Mouse (Mus musculus): Measurements from ENCODE around the gene Cldn24. TPM values are rescaled to one million over a fixed set of nuclear protein-coding genes. Genes with fewer than 3 reads are reported as not detected.

Gene Cldn24
- polyA plus RNA-seq, 1 experiment from 2014 or later: not detected

DNA sequence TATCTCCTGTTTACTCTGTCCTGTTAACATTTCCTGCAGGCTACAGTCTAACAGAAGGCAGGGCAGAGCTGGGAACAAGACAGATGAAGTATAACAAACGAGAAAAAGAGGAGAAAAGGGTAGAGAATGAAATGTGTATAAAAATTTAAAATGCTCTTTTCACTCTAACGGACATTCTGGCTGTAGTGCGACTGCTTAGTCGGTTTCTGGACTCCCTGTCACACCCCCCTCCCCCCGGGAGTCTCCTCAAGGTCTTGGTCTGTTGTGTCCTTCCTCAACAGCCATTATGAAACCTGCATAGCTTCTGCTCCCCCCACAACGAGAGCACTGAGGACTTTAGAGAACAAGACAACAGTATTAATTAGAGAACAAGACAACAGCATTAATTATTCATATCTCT, 10.7 kb downstream of the Cldn24 start:
- 83% methylated on average over 6 of the region's 6 CpGs for WGBS
- H3K9me3 ChIP-seq: no peaks in the 10 kb centered on the region

DNA sequence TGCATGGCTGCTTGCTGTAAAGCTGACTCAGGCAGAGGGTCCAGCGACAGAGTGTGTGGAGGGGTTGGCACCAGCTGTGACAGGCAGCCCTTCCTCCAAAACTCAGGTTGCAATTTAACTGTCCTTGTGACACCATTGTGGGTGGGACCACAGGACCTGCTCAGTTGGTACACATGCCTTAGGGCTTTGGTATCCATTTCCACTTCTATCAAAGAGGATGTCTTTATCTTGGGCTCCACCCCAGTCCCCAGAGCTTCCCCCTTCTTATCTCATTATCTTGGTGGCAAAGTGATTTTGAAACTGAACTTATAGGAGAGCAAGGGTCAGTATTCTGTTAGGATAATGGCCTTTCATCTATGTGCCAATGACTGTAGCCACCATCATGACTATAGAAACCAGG, 12.0 kb downstream of the Cldn24 start:
- H3K4me3 ChIP-seq: no peak overlapping the region
- 0 out of 2 replicates have a peak overlapping the region, but pooled peaks have one; percentile 36 for H3K27ac ChIP-seq
- 54% methylated on average over 1 of the region's 1 CpGs for WGBS
- peaks cover 14% of the 10 kb centered on the region; the same call in 1 of the 2 replicates for H3K4me1 ChIP-seq
- H3K9me3 ChIP-seq: no peaks in the 10 kb centered on the region
- H3K36me3 ChIP-seq: peaks cover 39% of the 10 kb centered on the region
- no peak overlapping the region for H3K9ac ChIP-seq
- no peak for ATAC-seq (ENCODE audit: insufficient number of reproducible peaks, insufficient read depth, low FRiP score, low TSS enrichment)
- H3K4me2 ChIP-seq (replicated peaks): no peak overlapping the region
- no peaks in the 10 kb centered on the region for H3K27me3 ChIP-seq

More for the DNA sequence above, 10.7 kb downstream of the Cldn24 start:
- Histone ChIP-seq H3K4me3 (no peak overlapping the region), H3K4me2 (replicated peaks) (no peak overlapping the region), H3K4me1 (peaks cover 20% of the 10 kb centered on the region), H3K36me3 (peaks cover 44% of the 10 kb centered on the region), H3K27me3 (no peaks in the 10 kb centered on the region), H3K27ac (no peak overlapping the region), H3K9ac (no peak overlapping the region)
- ATAC-seq (ENCODE audit: insufficient number of reproducible peaks, insufficient read depth, low FRiP score, low TSS enrichment): no peak

DNA sequence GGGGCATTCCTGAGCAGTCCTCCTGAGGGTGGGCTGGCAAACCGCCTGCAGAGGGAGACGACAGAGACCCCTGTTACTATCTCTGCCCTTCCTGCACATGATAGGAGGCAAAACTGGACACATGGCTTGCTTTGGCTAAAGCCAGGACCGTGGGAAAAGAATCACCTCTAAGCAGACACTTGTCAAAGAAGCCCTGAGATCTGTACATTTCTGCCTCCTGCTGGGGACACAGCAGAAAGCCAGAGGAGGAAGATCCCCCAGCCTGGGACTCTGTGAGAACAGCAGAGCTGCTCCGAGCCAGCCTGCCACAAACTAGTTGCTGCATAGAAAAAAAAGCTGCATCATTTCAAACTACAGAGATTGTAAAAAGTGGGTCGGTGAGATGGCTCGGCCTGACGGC, 21.1 kb downstream of the Cldn24 start:
- Histone ChIP-seq H3K4me1 (no peaks in the 10 kb centered on the region), H3K4me3 (no peak overlapping the region), H3K9me3 (peaks cover 5% of the 10 kb centered on the region; the same call in 1 of the 2 replicates), H3K27ac (no peak overlapping the region), H3K36me3 (peaks cover 63% of the 10 kb centered on the region), H3K27me3 (no peaks in the 10 kb centered on the region), H3K9ac (no peak overlapping the region), H3K4me2 (replicated peaks) (no peak overlapping the region)
- 79% methylated on average over 7 of the region's 7 CpGs for WGBS
- no peak for ATAC-seq (ENCODE audit: insufficient number of reproducible peaks, insufficient read depth, low FRiP score, low TSS enrichment)

- no peak overlapping the region for H3K4me2 ChIP-seq (replicated peaks)
- no peak overlapping the region for H3K4me3 ChIP-seq
- no peaks in the 10 kb centered on the region for H3K4me1 ChIP-seq
- H3K36me3 ChIP-seq: peaks cover 69% of the 10 kb centered on the region
- ATAC-seq (ENCODE audit: insufficient number of reproducible peaks, insufficient read depth, low FRiP score, low TSS enrichment): no peak
- H3K9ac ChIP-seq: no peak overlapping the region
- WGBS: 93% methylated on average over 10 of the region's 10 CpGs
- H3K27me3 ChIP-seq: no peaks in the 10 kb centered on the region
- no peak overlapping the region for H3K27ac ChIP-seq
- H3K9me3 ChIP-seq: peaks cover 5% of the 10 kb centered on the region; the same call in 1 of the 2 replicates
Observed at GRCm38 (mm10) chr8:47843651-47844050, 21.7 kb downstream of the Cldn24 start.

DNA sequence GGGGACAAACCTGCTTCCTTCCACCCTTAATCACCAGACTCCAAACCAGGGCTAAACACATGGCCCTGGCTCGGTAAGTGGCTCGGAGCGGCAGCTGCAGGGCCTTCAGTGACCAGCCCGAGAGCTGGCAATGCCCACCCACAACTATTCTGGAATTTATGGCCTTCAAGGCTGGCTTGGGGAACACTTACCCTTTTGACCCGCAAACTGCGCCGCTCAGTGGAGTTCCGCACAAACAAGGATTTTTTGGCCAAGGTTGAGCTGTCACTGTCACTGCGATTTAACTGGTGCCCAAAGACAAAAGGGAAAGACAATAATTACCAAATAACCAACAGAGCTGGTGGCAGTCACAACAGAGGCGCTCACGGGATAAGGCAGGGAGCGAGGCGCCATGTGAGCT, 24.0 kb downstream of the Cldn24 start:
- H3K4me3 ChIP-seq: no peak overlapping the region
- no peaks in the 10 kb centered on the region for H3K9me3 ChIP-seq
- H3K27me3 ChIP-seq: no peaks in the 10 kb centered on the region
- 82% methylated on average over 13 of the region's 13 CpGs for WGBS
- H3K4me2 ChIP-seq (replicated peaks): no peak overlapping the region
- no peak overlapping the region for H3K27ac ChIP-seq
- ATAC-seq (ENCODE audit: insufficient number of reproducible peaks, insufficient read depth, low FRiP score, low TSS enrichment): no peak
- H3K4me1 ChIP-seq: no peaks in the 10 kb centered on the region
- peaks cover 70% of the 10 kb centered on the region for H3K36me3 ChIP-seq
- H3K9ac ChIP-seq: no peak overlapping the region

DNA sequence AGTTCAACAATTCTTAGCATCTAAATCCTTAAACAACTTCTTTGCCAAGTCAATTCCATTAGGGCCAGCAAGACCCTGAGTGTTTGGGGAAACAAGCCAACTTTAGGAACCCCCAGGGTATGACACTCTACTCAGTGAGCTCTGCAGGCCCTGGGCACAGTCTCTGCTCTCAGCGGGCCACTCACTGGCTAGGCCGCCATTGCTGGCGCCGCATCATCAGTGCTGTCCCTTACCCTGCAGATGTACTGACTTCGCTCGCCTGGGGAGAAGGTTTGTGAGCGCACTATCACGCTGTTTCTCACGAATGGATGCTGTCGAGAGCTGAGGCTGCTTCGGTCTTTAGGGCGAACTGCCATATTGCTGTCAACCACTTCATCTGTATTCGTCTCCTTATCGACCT, 25.2 kb downstream of the Cldn24 start:
- Histone ChIP-seq H3K4me2 (replicated peaks) (no peak overlapping the region), H3K9me3 (no peaks in the 10 kb centered on the region), H3K27me3 (no peaks in the 10 kb centered on the region), H3K27ac (no peak overlapping the region), H3K4me1 (peaks cover 9% of the 10 kb centered on the region; the same call in 1 of the 2 replicates), H3K9ac (no peak overlapping the region), H3K4me3 (no peak overlapping the region), H3K36me3 (peaks cover 64% of the 10 kb centered on the region)
- WGBS: 94% methylated on average over 14 of the region's 14 CpGs
- ATAC-seq (ENCODE audit: insufficient number of reproducible peaks, insufficient read depth, low FRiP score, low TSS enrichment): no peak

DNA sequence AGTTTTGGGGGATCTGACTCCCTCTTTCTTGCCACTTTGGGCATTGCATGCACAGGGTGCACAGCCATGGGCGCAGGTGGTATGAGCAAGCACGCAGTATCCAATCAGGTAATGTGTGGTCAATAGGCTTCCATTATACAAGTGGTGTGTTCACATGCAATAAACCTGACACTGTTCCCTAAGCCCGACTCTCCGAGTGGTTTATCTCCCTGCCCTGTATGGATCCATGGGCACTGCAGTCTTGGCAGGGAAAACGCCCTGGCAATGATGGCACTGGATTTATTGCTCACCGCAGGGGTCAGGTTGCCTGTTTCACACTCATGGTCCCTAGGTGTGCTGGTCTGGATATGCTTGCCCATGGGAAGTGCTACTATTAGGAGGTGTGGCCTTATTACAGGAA, 26.0 kb downstream of the Cldn24 start:
- WGBS: 96% methylated on average over 6 of the region's 6 CpGs
- no peak for ATAC-seq (ENCODE audit: insufficient number of reproducible peaks, insufficient read depth, low FRiP score, low TSS enrichment)

DNA sequence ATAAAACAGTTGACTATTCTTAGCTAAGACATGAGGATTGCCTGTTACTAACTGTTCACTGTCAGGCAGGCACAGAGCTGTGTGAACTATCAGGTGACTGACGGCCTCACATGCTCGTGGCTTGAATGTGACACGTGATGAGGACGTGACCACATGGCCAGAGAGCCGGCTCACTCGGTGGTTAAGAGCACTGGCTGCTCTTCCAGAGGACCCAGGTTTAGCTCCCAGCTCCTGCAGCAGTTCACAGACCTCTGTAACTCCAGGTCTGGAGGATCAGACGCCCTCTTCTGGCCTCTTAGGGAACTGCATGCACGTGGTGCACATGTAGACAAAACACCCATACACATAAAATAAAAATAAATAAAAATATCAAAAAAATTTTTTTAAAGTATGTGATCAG, 27.9 kb downstream of the Cldn24 start:
- H3K27ac ChIP-seq: no peak overlapping the region
- H3K9me3 ChIP-seq: no peaks in the 10 kb centered on the region
- H3K4me1 ChIP-seq: peaks cover 22% of the 10 kb centered on the region
- no peak overlapping the region for H3K4me2 ChIP-seq (replicated peaks)
- no peaks in the 10 kb centered on the region for H3K27me3 ChIP-seq
- 79% methylated on average over 8 of the region's 8 CpGs for WGBS
- no peak overlapping the region for H3K4me3 ChIP-seq
- H3K36me3 ChIP-seq: peaks cover 50% of the 10 kb centered on the region
- H3K9ac ChIP-seq: no peak overlapping the region
- no peak for ATAC-seq (ENCODE audit: insufficient number of reproducible peaks, insufficient read depth, low FRiP score, low TSS enrichment)

More for the DNA sequence above, 26.0 kb downstream of the Cldn24 start:
- peaks cover 58% of the 10 kb centered on the region for H3K36me3 ChIP-seq
- no peak overlapping the region for H3K27ac ChIP-seq
- no peaks in the 10 kb centered on the region for H3K27me3 ChIP-seq
- no peak overlapping the region for H3K4me3 ChIP-seq
- H3K4me2 ChIP-seq (replicated peaks): no peak overlapping the region
- H3K9ac ChIP-seq: no peak overlapping the region
- H3K4me1 ChIP-seq: peaks cover 16% of the 10 kb centered on the region
- H3K9me3 ChIP-seq: no peaks in the 10 kb centered on the region

DNA sequence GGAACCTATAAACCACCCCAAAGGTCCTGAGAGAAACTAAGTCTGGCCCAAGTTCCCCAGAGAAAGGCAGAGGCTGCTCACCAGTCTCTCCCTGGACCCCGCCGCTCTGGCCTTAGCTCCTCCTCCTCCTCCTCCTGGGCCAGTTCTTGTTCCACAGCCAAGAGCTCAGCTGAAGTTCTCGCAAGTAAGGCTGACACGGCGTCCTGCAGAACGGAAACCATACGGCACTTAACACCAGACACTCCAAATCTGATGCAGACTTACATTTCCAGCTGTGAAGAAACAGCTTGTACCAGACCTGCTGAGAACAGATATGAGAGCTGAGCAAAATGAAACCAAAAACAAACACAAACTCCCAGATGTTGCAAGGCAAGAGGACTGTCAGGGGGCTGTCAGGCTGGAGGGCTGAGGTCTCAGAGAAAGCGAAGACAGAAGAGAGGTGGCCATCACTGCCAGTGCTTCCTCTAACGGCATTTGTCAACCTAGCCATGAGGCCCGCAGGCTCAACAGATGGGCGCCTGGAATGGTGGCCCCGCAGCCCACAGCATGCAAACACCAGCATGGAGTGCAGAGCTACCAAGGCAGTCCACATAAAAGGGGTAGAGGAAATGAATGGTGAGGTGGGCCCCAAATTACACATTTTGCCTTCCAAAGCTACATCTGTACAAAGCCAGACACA, 30.0 kb downstream of the Cldn24 start:
- Histone ChIP-seq H3K4me2 (replicated peaks) (peak overlapping the region; percentile 21; the same call in 1 of the 2 replicates), H3K9ac (no peak overlapping the region), H3K27ac (peak overlapping the region; percentile 83), H3K9me3 (no peaks in the 10 kb centered on the region), H3K27me3 (no peaks in the 10 kb centered on the region), H3K4me3 (no peak overlapping the region), H3K36me3 (peaks cover 56% of the 10 kb centered on the region), H3K4me1 (peaks cover 22% of the 10 kb centered on the region)
- ATAC-seq (ENCODE audit: insufficient number of reproducible peaks, insufficient read depth, low FRiP score, low TSS enrichment): peak; percentile 65; the same call in 1 of the 2 replicates
- WGBS: 36% methylated on average over 12 of the region's 12 CpGs

DNA sequence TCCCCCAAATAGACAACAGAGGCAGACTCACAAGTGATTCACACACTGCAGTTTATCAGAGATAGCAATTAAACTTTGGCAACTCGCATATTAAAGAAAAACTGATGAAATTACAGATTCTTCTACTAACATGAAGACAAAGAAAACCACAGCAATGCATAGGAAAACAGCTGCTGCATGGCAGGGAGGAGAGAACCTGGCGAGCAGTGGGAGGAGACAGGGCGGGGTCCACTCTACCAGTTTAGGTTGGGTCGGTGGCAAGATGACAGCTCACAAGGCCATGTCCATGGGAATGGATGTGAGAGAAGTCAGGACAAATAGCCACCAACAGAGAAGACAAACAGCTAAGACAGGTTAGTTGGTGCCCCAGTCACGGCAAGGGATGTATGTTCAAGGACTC, 30.8 kb downstream of the Cldn24 start:
- no peak overlapping the region for H3K9ac ChIP-seq
- no peak for ATAC-seq (ENCODE audit: insufficient number of reproducible peaks, insufficient read depth, low FRiP score, low TSS enrichment)
- 85% methylated on average over 5 of the region's 5 CpGs for WGBS
- H3K4me3 ChIP-seq: no peak overlapping the region
- H3K27me3 ChIP-seq: no peaks in the 10 kb centered on the region
- 0 out of 2 replicates have a peak overlapping the region, but pooled peaks have one; percentile 36 for H3K27ac ChIP-seq
- no peak overlapping the region for H3K4me2 ChIP-seq (replicated peaks)
- no peaks in the 10 kb centered on the region for H3K9me3 ChIP-seq
- peaks cover 22% of the 10 kb centered on the region for H3K4me1 ChIP-seq
- peaks cover 49% of the 10 kb centered on the region for H3K36me3 ChIP-seq

DNA sequence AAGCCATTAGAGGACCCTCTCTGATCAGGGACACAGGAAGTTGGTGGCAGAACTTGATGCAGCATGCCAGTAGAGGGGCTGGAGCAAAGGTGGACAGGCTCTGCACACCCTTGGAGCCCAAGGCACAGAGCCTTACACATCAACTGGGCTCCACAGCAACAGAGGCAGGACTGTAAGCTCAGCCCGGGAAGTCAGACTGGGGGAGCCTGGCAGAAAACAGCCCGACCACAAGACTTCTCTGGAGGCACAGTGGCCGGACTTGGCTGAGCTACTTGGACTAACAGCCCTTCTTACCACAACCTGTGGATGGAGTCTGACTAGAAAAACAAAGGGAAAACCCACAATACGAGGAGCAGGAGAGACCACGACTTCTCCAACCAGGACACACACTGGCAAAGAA, 31.4 kb downstream of the Cldn24 start:
- ATAC-seq (ENCODE audit: insufficient number of reproducible peaks, insufficient read depth, low FRiP score, low TSS enrichment): no peak
- Histone ChIP-seq H3K36me3 (peaks cover 46% of the 10 kb centered on the region), H3K27me3 (no peaks in the 10 kb centered on the region), H3K4me2 (replicated peaks) (no peak overlapping the region), H3K9me3 (no peaks in the 10 kb centered on the region), H3K4me3 (no peak overlapping the region), H3K4me1 (peaks cover 22% of the 10 kb centered on the region), H3K9ac (no peak overlapping the region), H3K27ac (peak overlapping the region; percentile 65; the same call in 1 of the 2 replicates)
- 88% methylated on average over 5 of the region's 5 CpGs for WGBS

GRCm38 (mm10) chr8:47859259-47859658, 37.3 kb downstream of the Cldn24 start:
- 91% methylated on average over 12 of the region's 12 CpGs for WGBS

More at GRCm38 (mm10) chr8:47859259-47859658, 37.3 kb downstream of the Cldn24 start:
- H3K4me3 ChIP-seq: no peak overlapping the region
- H3K9ac ChIP-seq: no peak overlapping the region
- no peak overlapping the region for H3K4me2 ChIP-seq (replicated peaks)
- H3K27me3 ChIP-seq: no peaks in the 10 kb centered on the region
- no peaks in the 10 kb centered on the region for H3K9me3 ChIP-seq
- ATAC-seq (ENCODE audit: insufficient number of reproducible peaks, insufficient read depth, low FRiP score, low TSS enrichment): no peak
- H3K27ac ChIP-seq: no peak overlapping the region
- no peaks in the 10 kb centered on the region for H3K4me1 ChIP-seq
- H3K36me3 ChIP-seq: peaks cover 62% of the 10 kb centered on the region

All from embryonic facial prominence, embryonic 12.5 days (tissue).